Mouse (Mus musculus) macrophage (primary cell): ENCODE data around the gene 1700113H08Rik. TPM values are rescaled to one million over a fixed set of nuclear protein-coding genes. Genes with fewer than 3 reads are reported as not detected.

ENCODE experiments used
- H3K27ac ChIP-seq: fragments of 350-480 bp; formaldehyde crosslinking; 2 replicates; pipeline ENCODE4 v1.9.0; 2021
- H3K36me3 ChIP-seq: fragments of 350-480 bp; formaldehyde crosslinking; 2 replicates; pipeline ENCODE4 v1.9.0; 2021; ENCODE audit errors: inconsistent target
- H3K4me3 ChIP-seq: fragments of 350-480 bp; formaldehyde crosslinking; 2 replicates; pipeline ENCODE4 v1.9.0; 2021; ENCODE audit errors: inconsistent target
- H3K79me2 ChIP-seq: fragments of 350-480 bp; formaldehyde crosslinking; 2 replicates; pipeline ENCODE4 v1.9.0; 2021; ENCODE audit errors: inconsistent target
- WGBS: methylation state at CpG from one replicate; pipeline ENCODE4 v1.1.7; 2026; ENCODE audit warnings: inconsistent platforms; ENCODE audit not compliant: missing documents; 5-methylcytosine and 5-hydroxymethylcytosine counted together
- polyA plus RNA-seq: library from polyadenylated mRNA; stranded (reverse); fragments of 250-400 nt; gene quantifications from 3 replicates; pipeline ENCODE4 v1.2.4, GENCODE M21; 2018; ENCODE audit warnings: inconsistent platforms

Gene 1700113H08Rik
- polyA plus RNA-seq, 1 experiment from 2014 or later: not detected

GRCm38 (mm10) chr10:87101951-87102320 lies 44.1 kb downstream of the 1700113H08Rik start:
- Histone ChIP-seq H3K79me2 (no peaks in the 10 kb centered on the region), H3K27ac (no peak overlapping the region), H3K36me3 (no peaks in the 10 kb centered on the region), H3K4me3 (no peak overlapping the region)
- 87% methylated on average over 3 of the region's 3 CpGs for WGBS

GRCm38 (mm10) chr10:87102455-87102854 lies 44.6 kb downstream of the 1700113H08Rik start:
- Histone ChIP-seq H3K4me3 (no peak overlapping the region), H3K27ac (no peak overlapping the region)
- 94% methylated on average over 13 of the region's 13 CpGs for WGBS

GRCm38 (mm10) chr10:87103286-87103685 lies 45.4 kb downstream of the 1700113H08Rik start:
- Histone ChIP-seq H3K4me3 (no peak overlapping the region), H3K27ac (no peak overlapping the region), H3K79me2 (no peaks in the 10 kb centered on the region), H3K36me3 (no peaks in the 10 kb centered on the region)
- 38% methylated on average over 8 of the region's 8 CpGs for WGBS

More at GRCm38 (mm10) chr10:87102455-87102854, 44.6 kb downstream of the 1700113H08Rik start:
- no peaks in the 10 kb centered on the region for H3K36me3 ChIP-seq
- no peaks in the 10 kb centered on the region for H3K79me2 ChIP-seq

GRCm38 (mm10) chr10:87107565-87108297 lies 49.9 kb downstream of the 1700113H08Rik start:
- Histone ChIP-seq H3K36me3 (no peaks in the 10 kb centered on the region), H3K4me3 (no peak overlapping the region), H3K79me2 (no peaks in the 10 kb centered on the region), H3K27ac (no peak overlapping the region)
- 30% methylated on average over 8 of the region's 9 CpGs for WGBS

GRCm38 (mm10) chr10:87108333-87108732 lies 50.5 kb downstream of the 1700113H08Rik start:
- 72% methylated on average over 6 of the region's 6 CpGs for WGBS
- Histone ChIP-seq H3K36me3 (no peaks in the 10 kb centered on the region), H3K79me2 (no peaks in the 10 kb centered on the region), H3K27ac (no peak overlapping the region), H3K4me3 (no peak overlapping the region)

- Histone ChIP-seq H3K27ac (no peak overlapping the region), H3K4me3 (no peak overlapping the region), H3K36me3 (no peaks in the 10 kb centered on the region), H3K79me2 (no peaks in the 10 kb centered on the region)
- 95% methylated on average over 10 of the region's 10 CpGs for WGBS
These were observed 51.4 kb downstream of the 1700113H08Rik start for GRCm38 (mm10) chr10:87109038-87109771.

- 91% methylated on average over 3 of the region's 3 CpGs for WGBS
- H3K4me3 ChIP-seq: no peak overlapping the region
- H3K79me2 ChIP-seq: no peaks in the 10 kb centered on the region
- H3K27ac ChIP-seq: no peak overlapping the region
- no peaks in the 10 kb centered on the region for H3K36me3 ChIP-seq
These were observed 53.1 kb downstream of the 1700113H08Rik start for GRCm38 (mm10) chr10:87110909-87111308.

GRCm38 (mm10) chr10:87125094-87125493 lies 67.2 kb downstream of the 1700113H08Rik start:
- Histone ChIP-seq H3K79me2 (no peaks in the 10 kb centered on the region), H3K27ac (no peak overlapping the region), H3K36me3 (no peaks in the 10 kb centered on the region), H3K4me3 (no peak overlapping the region)
- WGBS: 90% methylated on average over 5 of the region's 5 CpGs

GRCm38 (mm10) chr10:87126186-87126824 lies 68.5 kb downstream of the 1700113H08Rik start:
- H3K27ac ChIP-seq: no peak overlapping the region
- 81% methylated on average over 12 of the region's 12 CpGs for WGBS
- H3K4me3 ChIP-seq: no peak overlapping the region
- H3K36me3 ChIP-seq: no peaks in the 10 kb centered on the region
- no peaks in the 10 kb centered on the region for H3K79me2 ChIP-seq

GRCm38 (mm10) chr10:87151050-87151449 lies 93.2 kb downstream of the 1700113H08Rik start:
- H3K79me2 ChIP-seq: no peaks in the 10 kb centered on the region
- no peak overlapping the region for H3K27ac ChIP-seq
- WGBS: 91% methylated on average over 6 of the region's 6 CpGs

GRCm38 (mm10) chr10:87153731-87154505 lies 96.1 kb downstream of the 1700113H08Rik start:
- H3K36me3 ChIP-seq: no peaks in the 10 kb centered on the region
- H3K27ac ChIP-seq: no peak overlapping the region
- no peaks in the 10 kb centered on the region for H3K79me2 ChIP-seq
- H3K4me3 ChIP-seq: no peak overlapping the region
- 89% methylated on average over 14 of the region's 14 CpGs for WGBS

More at GRCm38 (mm10) chr10:87151050-87151449, 93.2 kb downstream of the 1700113H08Rik start:
- Histone ChIP-seq H3K36me3 (no peaks in the 10 kb centered on the region), H3K4me3 (no peak overlapping the region)

- Histone ChIP-seq H3K27ac (no peak overlapping the region), H3K36me3 (no peaks in the 10 kb centered on the region), H3K4me3 (no peak overlapping the region), H3K79me2 (no peaks in the 10 kb centered on the region)
- 75% methylated on average over 9 of the region's 9 CpGs for WGBS
These were observed 101.9 kb downstream of the 1700113H08Rik start for GRCm38 (mm10) chr10:87159781-87160180.

GRCm38 (mm10) chr10:87196123-87196756 lies 138.4 kb downstream of the 1700113H08Rik start:
- Histone ChIP-seq H3K4me3 (no peak overlapping the region), H3K79me2 (no peaks in the 10 kb centered on the region)
- WGBS: 84% methylated on average over 7 of the region's 7 CpGs

GRCm38 (mm10) chr10:87198720-87199119 lies 140.9 kb downstream of the 1700113H08Rik start:
- WGBS: 89% methylated on average over 2 of the region's 2 CpGs

More at GRCm38 (mm10) chr10:87196123-87196756, 138.4 kb downstream of the 1700113H08Rik start:
- H3K36me3 ChIP-seq: no peaks in the 10 kb centered on the region
- H3K27ac ChIP-seq: no peak overlapping the region

More at GRCm38 (mm10) chr10:87198720-87199119, 140.9 kb downstream of the 1700113H08Rik start:
- Histone ChIP-seq H3K36me3 (no peaks in the 10 kb centered on the region), H3K79me2 (no peaks in the 10 kb centered on the region), H3K4me3 (no peak overlapping the region), H3K27ac (no peak overlapping the region)
